In genomic region chr10:93310721-93311411, GRCm38 (mm10) we compare ENCODE assay signal across 8 mouse cellular contexts. TPM values are rescaled to one million over a fixed set of nuclear protein-coding genes. Genes with fewer than 3 reads are reported as not detected.
DNase-seq lines count a peak whose midpoint lies in the region; ATAC-seq lines count a peak whose summit lies in the region.

Gene Elk3, minus strand, starts transcription at chr10:93311135.

- H3K4me3 ChIP-seq in forebrain, embryonic 12.5 days (replicated peaks): peak within 1 kb of the TSS; percentile 57
- peak within 1 kb of the TSS; percentile 88 for H3K4me3 ChIP-seq in limb, embryonic 10.5 days
- peak within 1 kb of the TSS; percentile 73 for H3K4me3 ChIP-seq in midbrain, embryonic 10.5 days

- H3K27me3 ChIP-seq in forebrain, embryonic 12.5 days: peaks cover 19% of the 10 kb centered on the region
- H3K27me3 ChIP-seq in limb, embryonic 10.5 days (ENCODE audit: low read depth, poor library complexity, severe bottlenecking): no peaks in the 10 kb centered on the region
- H3K27me3 ChIP-seq in midbrain, embryonic 10.5 days (ENCODE audit: low read depth, poor library complexity, severe bottlenecking): peaks cover 36% of the 10 kb centered on the region

- under 1% methylated on average over 44 of the region's 53 CpGs for WGBS in forebrain, embryonic 12.5 days
- WGBS in limb, embryonic 10.5 days: under 1% methylated on average over 53 of the region's 53 CpGs
- under 1% methylated on average over 52 of the region's 53 CpGs for WGBS in midbrain, embryonic 10.5 days

- peak within 1 kb of the TSS; percentile 83 for H3K9ac ChIP-seq in forebrain, embryonic 12.5 days

- peak within 1 kb of the TSS; percentile 99 for H3K4me2 ChIP-seq in forebrain, embryonic 12.5 days

- DNase-seq in CD4-positive, CD25-positive, alpha-beta regulatory T cell, adult 2 months (ENCODE audit: low read depth, low spot score): peak; percentile 73
- peak; percentile 67 to 76 for DNase-seq in heart, postnatal 36 days
- peak; percentile 77 for DNase-seq in limb, embryonic 10.5 days (ENCODE audit: low spot score)
- peak; percentile 63 for DNase-seq in midbrain, embryonic 10.5 days (ENCODE audit: low spot score)
- DNase-seq in spleen, postnatal 4 days (ENCODE audit: low spot score in 2 of 2): peak; percentile 56 to 76
- DNase-seq in right cerebral cortex, postnatal 36 days (ENCODE audit: low spot score in 2 of 2): no peak

- peaks cover 19% of the 10 kb centered on the region for H3K4me1 ChIP-seq in forebrain, embryonic 12.5 days
- peaks cover 37% of the 10 kb centered on the region for H3K4me1 ChIP-seq in limb, embryonic 10.5 days
- peaks cover 19% of the 10 kb centered on the region for H3K4me1 ChIP-seq in midbrain, embryonic 10.5 days

- intact Hi-C loops in heart, postnatal 36 days (cut with DNase I): no loop called here

- H3K36me3 ChIP-seq in forebrain, embryonic 12.5 days (replicated peaks): no peaks in the 10 kb centered on the region
- no peaks in the 10 kb centered on the region for H3K36me3 ChIP-seq in limb, embryonic 10.5 days
- H3K36me3 ChIP-seq in midbrain, embryonic 10.5 days: no peaks in the 10 kb centered on the region

- peak; percentile 62 for ATAC-seq in activated CD4-positive, CD25-positive, alpha-beta regulatory T cell, adult 4 months
- peak; percentile 72 for ATAC-seq in forebrain, embryonic 12.5 days (ENCODE audit: low FRiP score)

- no peaks in the 10 kb centered on the region for H3K9me3 ChIP-seq in forebrain, embryonic 12.5 days
- H3K9me3 ChIP-seq in limb, embryonic 10.5 days (replicated peaks): no peaks in the 10 kb centered on the region
- H3K9me3 ChIP-seq in midbrain, embryonic 10.5 days (replicated peaks): no peaks in the 10 kb centered on the region

- H3K27ac ChIP-seq in forebrain, embryonic 12.5 days: peak within 1 kb of the TSS; percentile 70
- H3K27ac ChIP-seq in limb, embryonic 10.5 days: peak within 1 kb of the TSS; percentile 99
- H3K27ac ChIP-seq in midbrain, embryonic 10.5 days (replicated peaks): peak within 1 kb of the TSS; percentile 87

RNA-seq across cellular contexts. Expression of gene Elk3, which starts in this region (rescaled TPM):
- 10 to 100 TPM; 30.4 to 37.0 TPM for polyA plus RNA-seq in activated CD4-positive, CD25-positive, alpha-beta regulatory T cell, adult 4 months (2017; shearing (Covaris generic))
- 11.5 and 12.6 TPM in 2 replicates for polyA plus RNA-seq in forebrain, embryonic 12.5 days (2016; fragmentation: Nextera tagmentation; extraction: Ambion mirVana)
- total RNA-seq in heart, postnatal 36 days (2021): 10 to 100 TPM; 42.0 to 53.5 TPM
- 34.0 and 36.0 TPM in 2 replicates for polyA plus RNA-seq in limb, embryonic 10.5 days (2016; fragmentation: Nextera tagmentation; extraction: Ambion mirVana)
- 9.8 and 10.6 TPM in 2 replicates for polyA plus RNA-seq in midbrain, embryonic 10.5 days (2016; fragmentation: Nextera tagmentation; extraction: Ambion mirVana)

Comparison
In these comparisons a context has a peak if more than half of its experiments do, and no peak if none do; other contexts are left out.
1. DNase-seq: peak in CD4-positive, CD25-positive, alpha-beta regulatory T cell, adult 2 months (single experiment), heart, postnatal 36 days (2 of 2), limb, embryonic 10.5 days (single experiment), midbrain, embryonic 10.5 days (single experiment) and spleen, postnatal 4 days (2 of 2); none in right cerebral cortex, postnatal 36 days (0 of 2).
2. Peak in every context shown above with its lines, with median percentiles within 50 percentile points of each other: H3K27ac ChIP-seq and H3K4me3 ChIP-seq.